Mouse (Mus musculus) ovary, postnatal 14 days (tissue): ENCODE results near the gene Tmc3.

Experiments used
- DNase-seq: peaks from one replicate; pipeline ENCODE4 v3.0.0; 2022; ENCODE audit warnings: low spot score

Gene Tmc3

DNA sequence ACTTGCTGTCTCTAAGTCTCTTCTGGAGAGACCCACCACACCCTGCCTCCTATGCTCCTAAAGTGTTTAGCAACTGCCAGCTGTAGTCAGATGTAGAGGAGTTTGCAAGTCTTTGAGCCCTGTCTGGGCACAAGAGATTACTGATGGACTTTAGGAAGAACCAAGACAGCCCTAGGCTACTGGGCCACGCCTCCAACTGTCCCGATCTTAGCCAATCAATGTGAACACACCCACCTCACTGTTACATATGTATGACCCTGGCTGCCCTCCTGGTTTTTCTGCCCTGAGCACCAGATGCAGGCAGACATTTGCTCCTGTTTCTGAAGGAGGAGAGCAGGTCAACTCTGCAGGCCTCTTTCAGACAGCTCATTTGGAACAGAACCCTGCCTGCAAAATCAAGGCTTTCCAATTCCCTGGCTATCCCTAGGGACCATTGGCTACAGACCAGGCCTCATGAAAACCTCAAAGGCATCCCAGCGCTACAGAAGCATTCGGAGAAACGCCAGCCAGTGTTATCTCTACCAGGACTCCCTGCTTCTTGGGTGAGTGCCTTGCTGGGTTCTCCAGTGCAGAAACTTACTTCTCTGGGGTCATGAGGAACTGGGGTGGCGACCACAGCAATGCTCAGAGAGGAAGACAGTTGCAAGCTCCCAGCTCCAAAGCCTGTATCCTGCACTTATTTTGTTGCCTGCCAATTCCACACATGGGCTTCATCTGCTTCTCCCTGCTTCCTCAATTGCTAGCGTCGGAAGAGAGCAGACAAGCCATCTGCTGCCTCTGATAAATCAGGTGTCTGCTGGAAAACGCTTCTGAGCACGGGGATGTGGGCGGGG, at the start of gene Tmc3:
TSS of gene Tmc3 (plus strand) at position 289 of the 833 bp plus-strand sequence.
- DNase-seq, result peak; percentile 56

DNA sequence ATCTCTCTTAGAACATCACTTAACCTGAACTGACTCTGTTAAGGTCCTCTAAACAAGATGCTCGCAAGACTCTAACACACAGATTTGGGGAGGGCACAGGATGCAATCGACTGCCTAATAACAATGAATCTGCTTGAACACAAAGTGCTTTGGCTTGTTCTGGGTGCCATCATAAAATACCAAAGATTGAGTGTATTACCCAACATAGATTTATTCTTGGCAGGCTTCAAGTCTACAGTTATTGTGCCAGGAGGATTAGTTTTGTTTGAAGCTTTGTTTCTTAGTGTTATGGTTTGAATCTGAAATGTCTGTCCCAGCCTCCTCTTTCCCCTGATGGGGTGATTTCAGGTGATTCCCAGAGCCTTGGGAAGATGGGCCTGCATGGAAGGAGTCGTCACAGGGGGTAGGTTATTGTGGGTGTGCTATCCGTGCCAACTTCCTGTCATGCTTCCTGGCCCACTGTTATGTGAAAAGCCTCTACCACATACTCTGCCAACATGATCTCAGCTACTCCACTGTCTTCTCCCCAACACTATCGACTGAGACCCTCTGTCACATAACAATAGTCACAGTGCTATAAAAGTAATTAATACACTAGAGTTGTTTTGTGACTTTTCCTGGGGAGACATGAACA, 43.1 kb upstream of the Tmc3 start:
- no peak for DNase-seq

DNA sequence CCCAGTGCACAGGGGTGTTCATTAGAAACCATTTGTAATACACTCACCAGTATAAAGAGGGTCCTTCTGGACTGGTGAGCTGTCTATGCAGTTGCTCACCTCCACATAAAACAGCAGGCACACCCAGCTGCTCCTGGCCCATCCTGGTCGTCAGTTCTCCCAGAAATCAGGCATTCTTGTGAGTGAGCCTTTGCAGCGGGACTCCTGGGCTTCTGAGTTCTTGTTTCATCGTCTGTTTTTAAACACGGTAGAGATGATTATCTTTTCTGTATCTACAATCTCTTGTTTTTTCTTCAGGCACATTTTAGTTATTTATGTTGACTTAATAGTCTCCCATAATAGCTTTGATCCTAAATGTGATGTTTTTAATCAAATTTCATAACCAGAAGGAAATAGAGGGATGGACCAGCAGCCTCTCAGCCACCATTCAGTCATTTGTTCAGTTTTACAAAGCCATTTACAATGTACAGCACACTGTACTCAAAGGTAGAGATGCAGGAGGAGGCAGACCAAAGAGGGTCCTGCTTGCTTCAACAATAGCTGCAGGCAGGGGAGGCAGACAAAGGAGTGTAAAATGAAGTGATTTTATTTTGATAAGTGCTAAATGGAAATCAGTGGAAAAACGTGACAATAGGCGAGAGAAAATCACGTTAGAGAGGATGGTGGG, 35.9 kb upstream of the Tmc3 start:
- DNase-seq, result no peak

DNA sequence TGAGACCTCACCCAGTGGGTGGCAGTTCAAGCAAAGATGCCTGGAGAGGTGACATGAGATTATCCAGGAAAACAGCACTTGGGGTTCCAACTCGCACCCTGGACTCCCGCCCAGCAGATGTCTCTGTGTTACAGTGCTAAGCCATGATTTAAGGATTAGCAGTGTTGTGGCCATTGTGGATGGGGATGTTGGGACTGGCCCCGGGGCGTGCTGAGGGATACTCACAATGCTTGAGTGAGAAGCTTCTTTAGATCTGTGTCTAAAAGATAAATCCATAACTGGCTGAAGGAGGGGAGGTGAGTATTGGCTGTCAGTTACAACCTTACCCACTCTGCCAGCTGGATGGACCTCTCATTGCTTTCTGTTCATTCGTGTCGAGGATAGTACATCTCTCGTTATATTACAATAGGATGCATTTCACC, 35.4 kb upstream of the Tmc3 start:
- no peak for DNase-seq

DNA sequence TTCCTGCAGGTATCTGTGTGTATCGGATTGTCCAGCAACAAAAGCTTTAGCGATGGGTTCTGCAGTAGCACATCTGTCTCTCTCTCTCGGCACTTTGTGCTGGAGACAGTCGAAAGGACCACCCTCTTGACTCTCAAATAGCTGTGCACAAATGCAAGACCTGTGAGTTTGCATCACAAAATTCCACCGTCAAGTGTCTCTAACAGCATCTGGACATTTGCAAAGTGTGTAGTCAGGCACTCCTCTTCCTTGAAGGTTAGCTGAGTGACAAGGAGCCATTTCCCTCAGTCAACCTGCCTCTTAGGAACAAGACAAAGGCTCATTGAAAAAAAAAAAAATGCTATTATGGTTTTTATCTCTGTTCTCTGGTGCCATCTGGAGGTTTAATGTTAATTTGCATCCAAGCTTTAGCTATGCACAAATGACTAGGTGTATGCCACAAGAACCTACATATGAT, 34.7 kb upstream of the Tmc3 start:
- DNase-seq, result peak; percentile 30

DNA sequence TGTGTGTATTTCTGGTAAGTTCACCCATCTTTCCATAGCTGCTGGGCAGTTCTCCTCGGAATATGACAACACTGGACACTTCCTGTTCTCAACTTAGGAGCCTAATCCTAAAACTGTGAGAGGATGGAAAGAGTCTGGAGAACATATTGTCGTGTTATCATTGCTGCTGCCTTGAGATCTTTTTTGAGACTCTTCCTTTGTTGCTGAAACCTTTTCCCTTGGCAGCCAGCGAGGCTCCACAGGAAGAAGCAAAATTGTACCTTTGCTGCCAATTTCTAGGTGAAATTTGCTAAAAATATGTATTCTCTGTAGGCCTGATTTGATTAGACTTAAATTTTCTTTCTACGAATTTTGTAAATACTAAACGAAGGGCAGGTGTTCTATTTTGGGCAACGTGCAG, 30.2 kb upstream of the Tmc3 start:
- DNase-seq, result no peak

DNA sequence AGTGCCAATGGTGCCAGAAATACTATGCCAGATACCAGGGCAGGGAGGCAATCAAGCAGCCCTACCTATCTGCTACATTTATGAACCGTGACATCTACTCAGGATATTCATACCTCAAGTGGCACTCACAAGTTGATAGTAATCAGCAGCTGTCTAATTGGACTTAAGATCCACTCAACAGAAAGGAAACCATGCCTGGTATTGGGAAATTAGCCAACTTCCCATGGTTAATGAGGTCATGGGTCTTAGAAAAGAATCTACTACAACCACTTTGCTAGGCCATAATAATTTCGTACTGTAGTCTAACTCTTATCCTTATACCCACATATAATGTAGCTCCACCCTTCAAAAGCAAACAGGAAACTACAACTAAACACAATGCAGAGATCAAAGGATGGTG, 28.2 kb upstream of the Tmc3 start:
- DNase-seq, result no peak

DNA sequence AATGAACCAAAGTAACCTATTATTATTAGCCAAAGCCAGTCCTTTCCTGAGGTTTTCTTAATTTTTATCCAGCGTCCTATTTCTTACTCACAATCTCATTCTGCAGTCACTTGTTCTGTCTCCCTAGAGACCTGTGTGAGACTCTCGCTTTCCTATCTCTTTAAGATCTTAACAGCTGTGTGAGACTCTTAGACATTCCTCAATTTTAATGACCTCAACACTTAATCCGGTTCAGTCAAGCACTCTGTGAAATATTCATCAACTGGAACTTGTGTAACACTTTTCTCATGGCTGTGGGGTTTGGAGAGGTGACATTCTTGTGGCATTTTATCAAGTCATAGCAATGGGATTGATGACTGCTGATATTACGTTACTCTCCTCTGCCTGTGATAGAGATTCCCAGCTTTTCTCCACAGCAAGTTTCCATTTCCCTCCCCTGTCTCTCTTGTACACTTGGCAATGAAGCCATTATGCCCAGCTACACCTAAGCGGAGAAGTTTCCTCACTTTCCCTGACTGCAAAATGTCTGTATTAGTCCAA, 25.9 kb upstream of the Tmc3 start:
- no peak for DNase-seq

DNA sequence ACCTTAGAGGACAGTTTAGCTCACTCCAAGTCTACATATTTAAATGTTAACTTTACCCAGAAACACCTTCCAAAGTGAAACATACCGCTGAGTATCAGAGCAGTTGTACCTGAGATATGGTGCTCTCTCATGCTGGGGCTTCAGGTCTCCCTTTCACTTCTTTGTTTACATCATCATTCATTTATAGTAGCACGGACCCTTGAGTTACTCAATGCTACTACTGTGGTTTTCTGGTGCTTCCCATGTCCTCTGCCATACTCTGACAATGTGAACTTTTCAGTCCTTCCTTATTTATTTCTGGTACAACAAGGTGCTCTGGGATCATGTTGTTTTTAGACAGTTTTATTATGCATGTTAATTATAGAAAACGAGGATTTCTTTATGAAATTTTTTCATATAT, 25.2 kb upstream of the Tmc3 start:
- DNase-seq, result no peak

DNA sequence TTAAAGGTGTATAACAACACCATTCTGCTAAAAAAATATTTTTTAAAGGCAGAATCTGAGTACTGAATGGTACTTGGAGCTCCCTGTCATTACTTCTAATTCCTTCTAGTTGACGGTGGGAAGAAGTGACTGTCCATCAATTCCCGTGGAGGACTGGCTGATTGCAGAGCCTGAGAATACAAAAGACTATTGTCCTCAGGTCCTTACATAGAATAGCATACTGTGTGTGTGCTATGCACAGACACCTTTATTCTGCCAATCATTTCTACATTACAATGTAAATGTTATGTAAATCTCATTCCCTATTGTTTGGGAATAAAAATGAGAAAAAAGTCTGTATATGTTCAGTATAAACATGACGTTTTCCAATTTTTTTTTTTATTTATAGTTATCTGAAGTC, 22.9 kb upstream of the Tmc3 start:
- DNase-seq, result no peak

DNA sequence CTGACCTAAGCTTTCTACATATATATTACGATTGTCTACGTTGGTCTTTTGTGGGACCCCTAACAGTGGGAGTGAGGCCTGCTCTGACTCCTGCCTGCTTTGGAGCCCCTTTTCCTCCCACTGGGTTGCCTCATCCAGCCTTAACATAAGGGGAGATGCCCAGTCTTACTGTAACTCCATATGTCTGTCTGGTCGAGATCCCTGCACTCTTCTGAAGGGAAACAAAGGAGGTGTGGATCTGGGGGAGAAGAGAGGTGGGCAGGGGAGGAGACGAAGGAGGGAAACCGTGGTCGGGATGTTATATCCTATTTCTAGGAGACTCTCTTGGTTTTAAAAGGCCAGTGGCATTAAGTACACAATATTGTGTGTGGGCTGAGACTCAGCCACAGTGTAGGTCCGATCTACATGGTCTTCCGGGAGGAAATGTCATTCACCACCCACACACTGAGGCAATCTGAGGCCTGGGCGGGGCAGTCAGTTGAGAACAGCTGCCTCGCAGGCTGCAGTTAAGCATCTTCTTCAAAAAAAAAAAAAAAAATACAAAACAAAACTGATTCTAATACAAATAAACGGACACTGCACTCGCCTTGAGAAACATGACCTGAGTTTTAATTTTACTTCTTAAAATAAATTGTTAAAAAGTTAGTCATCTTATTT, 20.0 kb upstream of the Tmc3 start:
- no peak for DNase-seq

DNA sequence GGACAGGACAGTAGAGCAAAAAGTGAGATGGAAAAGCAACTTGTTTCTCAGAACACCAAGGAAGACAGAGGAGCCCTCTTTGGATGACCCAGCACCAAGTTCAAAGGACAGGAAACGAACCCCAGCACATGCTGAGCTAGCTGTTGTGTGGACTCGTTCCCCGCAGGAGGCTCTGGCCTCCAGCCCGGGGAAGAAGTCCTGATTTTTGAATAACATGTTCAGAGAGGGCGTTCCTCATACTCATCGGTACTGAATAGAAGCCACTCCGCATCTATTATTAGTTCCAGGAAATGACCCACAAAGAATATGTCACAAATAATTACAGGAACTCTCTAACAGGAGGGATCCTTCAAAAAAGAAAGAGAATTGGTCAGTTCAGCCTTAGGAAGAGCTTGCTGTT, 18.8 kb upstream of the Tmc3 start:
- DNase-seq, result no peak

DNA sequence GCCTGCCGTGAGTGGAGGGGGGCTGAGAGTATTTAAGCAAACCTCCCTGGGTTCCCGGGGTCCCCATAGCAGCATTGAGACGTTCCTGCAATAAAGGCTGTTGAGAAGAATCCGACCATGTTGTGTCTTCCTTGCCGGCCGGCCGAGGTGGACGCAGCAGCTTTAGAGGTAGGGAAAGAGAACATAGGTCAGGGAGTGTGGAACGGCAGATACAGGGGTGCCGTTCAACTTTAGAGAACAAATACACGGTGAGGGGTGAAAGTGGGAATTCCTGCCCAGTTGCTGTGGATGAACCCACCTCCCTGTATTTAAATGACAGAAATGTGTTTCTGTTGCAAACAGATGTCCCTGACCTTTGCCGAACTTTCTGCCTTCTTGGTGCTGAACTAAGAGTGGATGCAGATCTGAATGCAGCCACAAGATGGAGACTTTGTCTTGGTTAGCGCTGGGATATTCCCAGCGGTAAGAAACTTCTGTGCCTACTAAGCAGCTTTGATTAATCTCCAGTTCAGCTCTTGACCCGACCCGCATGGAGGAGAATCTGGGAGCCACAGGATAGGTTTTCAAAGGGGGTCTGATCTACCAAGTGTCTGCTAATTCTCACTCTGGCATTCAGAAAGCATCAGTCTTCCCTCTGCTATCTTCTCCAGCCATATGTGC, 16.8 kb upstream of the Tmc3 start:
- DNase-seq, result peak; percentile 27

DNA sequence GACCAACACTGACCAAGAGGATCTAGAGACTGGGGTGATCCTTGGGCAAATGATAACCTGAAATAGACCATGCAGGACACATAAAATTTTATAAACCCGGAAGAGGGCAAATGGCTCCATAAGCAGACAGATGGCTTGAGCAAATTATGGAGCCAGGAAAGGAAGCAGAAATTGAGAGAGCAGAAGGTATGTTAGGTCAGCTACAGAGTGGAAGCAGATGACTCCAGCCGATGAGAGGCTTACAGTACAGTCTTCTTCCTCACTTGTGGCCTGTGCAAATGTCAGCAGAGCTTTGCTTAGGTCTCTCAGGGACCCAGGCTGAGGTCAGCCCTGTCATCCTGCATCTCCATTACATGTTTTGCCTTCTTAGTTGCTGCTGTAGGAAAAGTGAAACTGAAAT, 15.9 kb upstream of the Tmc3 start:
- no peak for DNase-seq

DNA sequence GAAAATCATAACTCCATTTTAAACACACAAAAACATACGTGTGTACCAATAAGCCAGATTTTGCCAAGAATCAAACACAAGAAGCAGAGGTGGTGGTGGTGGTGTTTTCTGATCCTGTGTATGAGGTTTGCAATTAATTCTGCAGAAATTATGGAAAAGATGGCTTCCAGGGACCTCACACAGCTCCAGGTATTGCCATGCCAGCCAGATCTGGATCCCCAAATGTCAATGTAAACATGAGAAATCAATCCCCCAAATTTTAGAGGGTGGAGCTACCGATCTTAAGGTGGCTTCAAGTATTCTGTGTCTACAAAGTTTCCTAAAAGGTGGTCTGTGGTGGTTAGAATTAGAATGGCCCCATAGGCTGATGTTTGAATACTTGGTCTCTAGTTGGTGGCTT, 15.3 kb upstream of the Tmc3 start:
- DNase-seq, result no peak

DNA sequence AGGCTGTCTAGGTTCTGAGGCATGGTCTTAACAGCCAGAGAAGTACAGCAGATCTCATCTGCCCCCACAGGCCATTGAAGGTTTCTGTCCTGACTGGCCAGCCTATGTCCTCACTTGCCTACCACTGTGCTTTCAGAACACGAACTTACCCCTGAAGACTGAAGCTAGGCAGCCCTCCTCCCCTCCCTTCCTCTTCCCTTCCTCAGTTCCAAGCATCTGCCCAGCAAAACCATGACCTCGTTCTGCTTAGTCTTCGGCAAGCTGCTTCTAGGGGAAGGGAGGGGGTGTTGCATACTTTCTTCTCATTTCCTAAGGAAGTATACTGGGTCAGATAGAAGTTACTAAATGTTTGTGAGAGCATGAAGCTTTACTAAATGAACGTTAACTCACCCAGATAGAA, 13.7 kb upstream of the Tmc3 start:
- DNase-seq, result no peak

DNA sequence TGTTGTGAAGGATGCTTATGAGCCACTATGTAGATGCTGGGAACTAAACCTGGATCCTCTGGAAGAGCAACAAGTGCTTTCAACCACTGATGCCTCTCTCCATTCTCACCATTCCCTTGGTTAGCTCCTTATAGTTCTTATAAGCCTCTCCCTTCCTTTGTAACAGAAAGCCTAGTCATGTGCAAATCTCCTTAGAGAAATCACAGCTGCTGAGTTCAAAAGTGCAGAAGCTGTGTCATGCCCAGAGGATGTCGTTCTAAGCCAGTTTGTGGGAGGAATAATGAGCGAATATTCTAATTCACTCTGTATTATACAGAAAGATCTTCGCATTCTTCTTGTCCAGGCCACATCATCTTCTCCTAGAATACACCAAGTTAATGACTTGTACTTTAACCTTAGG, 12.8 kb upstream of the Tmc3 start:
- no peak for DNase-seq

DNA sequence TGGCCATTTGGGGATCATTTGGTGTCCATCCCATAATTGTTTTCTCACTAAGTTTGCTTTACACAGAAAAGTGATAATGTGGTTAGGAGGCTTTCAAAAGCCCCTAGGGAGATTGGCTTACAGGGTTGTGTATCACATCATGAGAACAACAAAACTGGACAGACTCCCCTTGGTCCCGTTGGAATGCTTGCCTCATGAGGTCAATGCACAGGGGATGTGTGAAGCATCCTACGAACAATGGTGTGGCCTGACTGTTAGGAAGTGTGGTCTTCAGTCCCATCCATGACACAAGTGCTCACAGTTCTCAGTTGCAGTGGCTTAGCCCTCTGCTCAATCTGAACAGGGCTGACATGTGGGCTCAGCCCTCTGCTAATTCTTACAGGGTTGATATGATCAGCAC, 12.3 kb upstream of the Tmc3 start:
- no peak for DNase-seq

DNA sequence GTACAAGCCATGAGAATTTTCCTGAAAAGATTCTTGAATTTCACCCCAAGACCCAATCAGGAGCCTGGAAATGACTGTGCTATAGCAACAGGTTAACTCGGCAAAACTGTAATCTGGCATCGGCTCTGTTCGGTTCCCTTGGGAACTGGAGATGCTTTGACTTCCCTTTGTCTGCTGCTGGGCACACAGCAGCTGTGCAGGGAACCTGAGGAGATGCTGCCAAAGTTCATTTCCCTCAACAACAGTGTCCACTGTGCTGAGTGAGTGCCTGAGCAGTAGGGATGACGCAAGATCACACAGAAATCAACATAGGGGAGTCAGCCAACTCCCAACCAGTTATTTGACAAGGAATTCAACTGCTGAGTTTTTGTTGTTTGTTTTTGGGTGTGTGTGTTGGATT, 3.8 kb upstream of the Tmc3 start:
- no peak for DNase-seq

DNA sequence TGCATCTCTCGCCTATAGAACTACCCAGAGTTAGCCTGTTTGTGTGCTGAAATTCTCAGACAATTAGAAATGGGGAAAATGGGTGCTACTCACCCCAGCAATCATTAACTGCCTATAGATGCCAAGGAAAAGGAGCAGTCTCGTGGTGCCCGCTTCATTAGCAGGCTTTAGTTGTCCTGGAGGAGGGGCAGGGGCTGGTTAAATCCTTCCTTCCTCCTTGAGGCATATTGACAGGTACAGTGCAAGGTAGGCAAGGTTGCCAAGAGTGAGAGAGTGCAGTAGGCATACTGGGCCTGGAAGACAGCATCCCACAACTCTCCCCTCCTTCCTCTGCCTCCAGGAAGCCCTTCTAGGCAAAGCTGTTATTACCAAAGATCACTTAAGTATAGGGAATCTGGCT, 9.3 kb downstream of the Tmc3 start:
- DNase-seq, result no peak

DNA sequence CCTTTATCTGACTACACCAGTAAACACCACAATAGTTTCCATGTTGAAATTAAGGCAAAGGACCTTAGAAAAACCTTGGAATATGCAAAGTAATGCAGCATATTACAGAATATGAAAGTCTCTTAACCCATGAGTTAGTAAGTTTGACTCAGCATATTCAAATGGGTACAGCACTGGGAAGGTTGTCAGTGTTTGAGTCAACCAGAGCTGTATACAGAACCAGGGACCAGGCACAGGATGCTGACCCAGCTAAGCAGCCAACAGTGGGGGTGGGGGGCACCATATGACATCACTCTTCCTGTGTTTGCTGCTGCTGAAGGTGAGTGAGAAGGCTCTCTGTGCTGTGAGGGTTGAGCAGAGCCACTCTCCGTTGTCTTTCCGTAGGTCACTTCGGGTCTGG, 12.3 kb downstream of the Tmc3 start:
- no peak for DNase-seq
